Mouse (Mus musculus) neural tube, embryonic 13.5 days (tissue): ENCODE data around the gene Gm2431. TPM values are rescaled to one million over a fixed set of nuclear protein-coding genes. Genes with fewer than 3 reads are reported as not detected.

Source experiments
- polyA plus RNA-seq: library from polyadenylated mRNA; unstranded; fragments of >200 nt; fragmentation: Nextera tagmentation; extraction: Ambion mirVana; gene quantifications from 2 replicates; pipeline ENCODE4 v1.2.1, GENCODE M21; 2015

Gm2431 gene
- polyA plus RNA-seq, 1 experiment from 2014 or later, result not detected

Other genes starting within 250 kb of the Gm2431 start
- 51.3 and 52.8 TPM in 2 replicates for gene Mob2, start 197.3 kb downstream of the Gm2431 start, polyA plus RNA-seq
- gene Dusp8, start 162.5 kb downstream of the Gm2431 start, polyA plus RNA-seq, result 88.4 and 96.1 TPM in 2 replicates
- not detected in 2 replicates for gene Gm45618, start 137.6 kb downstream of the Gm2431 start, polyA plus RNA-seq
- gene Gm39115, start 122.3 kb downstream of the Gm2431 start, polyA plus RNA-seq, result not detected in 2 replicates
- not detected in 2 replicates for gene Gm45337, start 113.7 kb downstream of the Gm2431 start, polyA plus RNA-seq
- gene Gm29735, start 101.2 kb downstream of the Gm2431 start, polyA plus RNA-seq, result not detected in 2 replicates
- not detected in 2 replicates for gene Gm4553, start 92.6 kb downstream of the Gm2431 start, polyA plus RNA-seq
- gene Krtap5-2, start 82.3 kb downstream of the Gm2431 start, polyA plus RNA-seq, result not detected in 2 replicates
- not detected in 2 replicates for gene Gm10153, start 68.0 kb downstream of the Gm2431 start, polyA plus RNA-seq
- not detected in 2 replicates for gene Krtap5-3, start 57.0 kb downstream of the Gm2431 start, polyA plus RNA-seq
- gene Gm7579, start 46.5 kb downstream of the Gm2431 start, polyA plus RNA-seq, result not detected in 2 replicates
- gene Krtap5-5, start 28.4 kb downstream of the Gm2431 start, polyA plus RNA-seq, result not detected in 2 replicates
- not detected in 2 replicates for gene Gm40460, start 17.3 kb downstream of the Gm2431 start, polyA plus RNA-seq
- gene Gm4559, start 16.0 kb upstream of the Gm2431 start, polyA plus RNA-seq, result not detected in 2 replicates
- not detected in 2 replicates for gene Krtap5-1, start 38.8 kb upstream of the Gm2431 start, polyA plus RNA-seq
- not detected in 2 replicates for gene Krtap5-4, start 45.2 kb upstream of the Gm2431 start, polyA plus RNA-seq
- 2.5 and 3.0 TPM in 2 replicates for gene Ifitm10, start 115.4 kb upstream of the Gm2431 start, polyA plus RNA-seq
- 1.9 TPM in 1 of 2 replicates, not detected in the other for gene Gm49369, start 124.3 kb upstream of the Gm2431 start, polyA plus RNA-seq
- 282 and 288 TPM in 2 replicates for gene Ctsd, start 129.7 kb upstream of the Gm2431 start, polyA plus RNA-seq
- gene Syt8, start 176.5 kb upstream of the Gm2431 start, polyA plus RNA-seq, result 0.39 TPM in 1 of 2 replicates, not detected in the other
- 2.2 and 8.9 TPM in 2 replicates for gene Tnni2, start 183.5 kb upstream of the Gm2431 start, polyA plus RNA-seq
- gene Lsp1, start 202.5 kb upstream of the Gm2431 start, polyA plus RNA-seq, result 9.3 and 15.8 TPM in 2 replicates
- 2.4 and 8.4 TPM in 2 replicates for gene Tnnt3, start 240.5 kb upstream of the Gm2431 start, polyA plus RNA-seq